Mouse (Mus musculus) small intestine, adult 2 months (tissue): Measurements from ENCODE around the gene Wnt9b.

Source experiments
- CTCF ChIP-seq: fragments of 200-500 bp; IDR thresholded peaks from 2 replicates; pipeline ENCODE4 v1.5.1; 2012; ENCODE audit warnings: low read depth, mild to moderate bottlenecking, control low read depth, inconsistent platforms, low read length, moderate library complexity, mixed read lengths; ENCODE audit not compliant: insufficient replicate concordance, insufficient read length; ENCODE audit errors: extremely low read depth
- POLR2A ChIP-seq: fragments of 200-500 bp; IDR thresholded peaks from 2 replicates; pipeline ENCODE4 v1.6.1; 2012; ENCODE audit warnings: low read depth, mild to moderate bottlenecking, control low read depth, inconsistent platforms, low read length, moderate library complexity

DNA sequence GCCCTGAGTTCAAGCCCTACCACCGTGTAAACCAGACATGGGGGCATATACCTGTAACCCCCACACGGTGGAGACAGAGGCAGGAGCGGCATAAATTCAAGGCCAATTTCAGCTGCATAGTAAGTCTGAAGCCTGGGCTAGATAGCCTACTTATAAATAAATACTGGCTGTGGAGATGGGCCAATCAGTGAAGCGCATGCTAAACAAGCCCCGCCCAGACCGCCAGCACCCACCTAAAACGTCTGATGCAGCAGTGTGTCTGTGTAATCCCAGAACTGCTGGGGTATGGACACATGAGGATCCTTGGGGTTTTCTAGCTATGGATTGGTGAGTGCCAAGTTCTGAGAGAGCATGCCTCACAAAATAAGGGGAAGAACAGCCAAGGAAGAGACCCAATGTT, 10.5 kb upstream of the Wnt9b start:
- TF ChIP-seq CTCF (no peak), POLR2A (no peak)
